Mouse (Mus musculus) heart, adult 2 months (tissue): Measurements from ENCODE around the gene Utp11.
"Not testable (repeated sequence)": the region's sequence is repeated elsewhere in the genome, so short reads cannot be mapped to it uniquely, and the experiment has no call there.

Source experiments
- CTCF ChIP-seq: fragments of 200-600 bp; IDR thresholded peaks from 2 replicates; pipeline ENCODE4 v1.8.1; 2022; ENCODE audit warnings: antibody characterized with exemption, mild to moderate bottlenecking, moderate library complexity
- POLR2A ChIP-seq: fragments of 200-500 bp; IDR thresholded peaks from 2 replicates; pipeline ENCODE4 v1.6.1; 2011; ENCODE audit warnings: mild to moderate bottlenecking, low read depth, low read length, control low read depth; ENCODE audit not compliant: insufficient read depth

- not testable (repeated sequence) for TF ChIP-seq POLR2A, CTCF
Observed at GRCm38 (mm10) chr4:124707381-124708199, 14.2 kb upstream of the Utp11 start.
